Mouse (Mus musculus) left cerebral cortex, adult 18-20 months (tissue): ENCODE results near the gene Tlr2. TPM values are rescaled to one million over a fixed set of nuclear protein-coding genes. Genes with fewer than 3 reads are reported as not detected.
A peak's percentile ranks its signal among the peaks of the same experiment; 100 is the strongest.

Experiments
- DNase-seq, 2 experiments: peaks; one replicate each; pipeline ENCODE4 v3.0.0; 2021 to 2022; ENCODE audit warnings: low spot score in 2 of 2, mixed read lengths in 1 of 2
- total RNA-seq, 2 experiments: library from RNA; stranded (reverse); gene quantifications; 2 replicates each; pipeline ENCODE4 v1.2.3; 2021

The Tlr2 gene
- total RNA-seq, 2 experiments from 2014 or later = 0.77 to 0.84 TPM

DNA sequence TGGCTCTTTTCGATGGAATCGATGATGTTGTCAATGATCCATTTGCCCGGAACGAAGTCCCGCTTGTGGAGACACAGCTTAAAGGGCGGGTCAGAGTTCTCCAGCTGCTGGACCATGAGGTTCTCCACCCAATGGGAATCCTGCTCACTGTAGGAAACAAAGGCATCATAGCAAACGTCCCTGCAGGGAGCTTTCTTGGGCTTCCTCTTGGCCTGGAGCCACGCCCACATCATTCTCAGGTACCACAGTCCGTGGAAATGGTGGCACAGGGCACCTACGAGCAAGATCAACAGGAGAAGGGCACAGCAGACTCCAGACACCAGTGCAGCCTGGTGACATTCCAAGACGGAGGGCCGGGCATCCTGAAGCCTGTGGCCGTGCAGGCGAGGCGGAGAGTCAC is 4.9 kb downstream of the Tlr2 start:
- DNase-seq = no peak

DNA sequence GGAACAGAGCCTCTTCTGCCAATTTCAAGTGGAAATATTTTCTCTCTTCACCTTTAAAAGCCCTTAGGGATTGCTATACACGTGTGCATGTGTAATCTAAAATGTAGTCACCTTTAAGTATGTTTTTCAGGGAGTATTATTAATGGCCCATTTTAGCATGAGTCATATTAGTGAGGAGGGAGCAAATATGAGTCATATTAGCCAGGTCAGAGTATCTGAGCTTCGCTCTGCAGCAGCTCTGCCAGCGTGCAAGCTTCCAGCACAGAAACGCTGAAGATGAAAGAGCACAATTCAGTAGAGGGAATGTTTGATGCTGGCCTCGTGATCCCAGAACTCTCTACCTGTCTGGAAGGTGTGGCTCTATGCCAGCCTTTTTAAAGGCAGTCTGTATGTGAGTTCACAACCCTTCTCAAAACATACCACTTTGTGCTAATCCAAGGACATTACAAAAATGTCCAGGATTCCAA is 13.4 kb downstream of the Tlr2 start:
- DNase-seq = no peak

DNA sequence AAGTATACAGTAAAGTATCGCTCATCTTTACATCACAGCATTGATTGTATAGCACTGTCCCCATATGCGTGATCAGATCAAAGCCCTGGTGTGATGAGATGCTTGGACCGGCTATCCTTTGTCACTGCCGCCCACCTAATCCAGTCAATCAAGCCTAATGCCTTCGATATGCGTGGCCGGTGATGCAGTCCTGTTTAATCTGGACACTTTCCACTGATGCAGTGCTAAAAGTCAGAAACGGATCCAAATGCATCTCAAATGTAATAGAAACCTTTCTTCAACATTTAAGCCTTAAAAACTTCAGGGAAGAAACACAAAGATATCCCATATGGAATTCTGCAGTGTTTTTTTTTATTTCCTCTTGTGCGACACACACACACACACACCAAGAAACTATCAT is 13.9 kb downstream of the Tlr2 start:
- no peak for DNase-seq

DNA sequence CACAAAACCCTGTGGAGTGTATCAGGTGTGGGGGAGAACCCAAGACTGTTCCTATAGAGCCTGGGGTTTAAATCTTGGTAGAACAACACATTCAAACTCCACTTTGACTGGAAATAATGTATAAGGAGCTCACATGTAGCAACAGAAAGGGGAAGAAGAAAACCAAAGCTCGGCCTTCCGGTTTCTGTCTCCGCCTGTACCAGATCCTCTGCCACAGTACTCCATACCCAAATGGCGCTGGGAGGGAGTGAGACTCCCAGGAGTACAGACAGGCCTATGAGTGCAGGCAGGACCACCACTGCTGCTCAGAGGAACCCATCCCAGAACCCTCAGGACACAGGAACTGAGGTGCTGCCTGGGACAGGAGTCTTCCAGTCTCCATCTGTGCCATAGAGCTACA is 17.8 kb downstream of the Tlr2 start:
- no peak for DNase-seq

DNA sequence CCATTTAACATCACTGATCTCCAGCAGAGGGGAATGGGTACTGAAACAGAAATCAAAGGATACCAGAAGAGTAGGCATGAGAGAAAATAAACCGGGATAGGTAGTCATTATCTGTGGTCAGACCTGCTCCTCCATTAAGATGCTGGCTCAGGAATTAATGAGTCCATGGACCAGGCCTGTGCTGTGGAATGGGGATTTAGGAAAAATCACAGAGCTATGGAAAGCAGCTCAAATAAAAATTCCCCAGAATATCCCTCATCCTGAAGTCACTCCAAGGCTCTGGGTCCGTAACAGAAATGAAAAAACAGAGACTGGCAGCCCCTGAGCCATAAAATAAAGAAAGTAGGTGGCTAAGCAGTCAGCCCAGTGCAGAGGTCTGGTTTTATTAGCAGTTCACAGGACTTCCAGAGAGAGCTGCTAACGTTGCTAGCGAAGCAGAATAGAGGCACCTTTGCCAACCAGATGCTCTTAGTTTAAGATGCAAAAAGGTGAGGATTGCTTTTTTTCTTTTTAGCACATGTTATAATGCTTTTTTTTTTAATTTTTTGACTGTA is 25.1 kb downstream of the Tlr2 start:
- DNase-seq = no peak

DNA sequence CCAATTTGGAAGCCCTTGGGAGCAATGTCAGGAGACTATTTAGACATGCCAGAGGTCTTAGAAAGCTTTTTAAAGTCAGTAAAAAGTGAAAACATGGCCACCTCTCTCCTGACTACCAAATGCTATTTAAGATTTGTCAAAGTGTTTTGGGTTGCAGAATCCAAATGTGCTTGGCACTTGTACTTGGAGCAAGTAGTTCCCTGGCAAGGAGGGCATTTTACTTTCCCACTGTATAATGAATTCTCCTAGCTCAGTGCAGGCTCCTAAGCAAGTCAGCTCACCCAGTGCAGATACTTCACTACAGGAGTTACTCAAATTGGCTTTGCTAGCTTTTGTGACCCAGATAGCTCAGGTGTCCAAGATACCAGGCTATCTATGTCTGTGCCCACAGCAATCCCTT is 28.7 kb downstream of the Tlr2 start:
- DNase-seq = no peak

DNA sequence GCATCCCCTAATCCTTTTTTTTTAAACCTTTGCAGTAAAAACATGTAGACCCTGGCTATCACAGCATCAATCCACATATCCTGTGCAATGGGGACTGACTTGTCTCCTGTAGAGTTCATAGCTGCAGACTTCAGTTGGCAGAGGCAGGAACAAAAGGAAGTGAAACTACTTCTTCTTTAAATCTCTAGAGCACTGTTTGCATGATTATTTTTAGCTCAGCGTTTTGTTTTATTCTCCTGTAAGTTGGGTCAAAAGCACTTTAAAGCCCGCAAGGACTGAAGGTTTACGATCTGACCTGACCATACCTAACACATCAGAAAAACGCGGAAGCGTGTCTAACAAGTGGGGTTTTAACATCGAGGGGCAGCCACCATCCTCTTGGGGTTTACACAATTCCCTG is 29.6 kb downstream of the Tlr2 start:
- DNase-seq = no peak

DNA sequence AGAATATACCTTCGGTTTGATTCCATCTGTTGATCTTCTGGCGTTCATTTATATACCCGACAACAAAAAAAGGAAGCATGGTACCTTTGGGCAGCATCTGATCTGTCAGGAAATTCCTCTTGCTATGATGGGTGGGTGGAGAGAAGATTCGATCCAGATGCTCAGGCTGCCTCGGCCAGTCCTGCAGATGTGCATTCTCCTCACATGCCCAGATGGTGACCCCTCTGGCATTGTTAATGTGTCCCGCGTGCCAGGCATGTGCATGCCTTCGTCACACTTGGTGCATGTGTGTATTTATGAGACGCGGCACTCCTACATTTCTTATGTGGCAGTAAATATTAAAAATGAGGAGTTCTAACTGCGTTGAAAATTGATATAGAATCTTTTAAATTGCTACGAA is 33.1 kb downstream of the Tlr2 start:
- no peak for DNase-seq

DNA sequence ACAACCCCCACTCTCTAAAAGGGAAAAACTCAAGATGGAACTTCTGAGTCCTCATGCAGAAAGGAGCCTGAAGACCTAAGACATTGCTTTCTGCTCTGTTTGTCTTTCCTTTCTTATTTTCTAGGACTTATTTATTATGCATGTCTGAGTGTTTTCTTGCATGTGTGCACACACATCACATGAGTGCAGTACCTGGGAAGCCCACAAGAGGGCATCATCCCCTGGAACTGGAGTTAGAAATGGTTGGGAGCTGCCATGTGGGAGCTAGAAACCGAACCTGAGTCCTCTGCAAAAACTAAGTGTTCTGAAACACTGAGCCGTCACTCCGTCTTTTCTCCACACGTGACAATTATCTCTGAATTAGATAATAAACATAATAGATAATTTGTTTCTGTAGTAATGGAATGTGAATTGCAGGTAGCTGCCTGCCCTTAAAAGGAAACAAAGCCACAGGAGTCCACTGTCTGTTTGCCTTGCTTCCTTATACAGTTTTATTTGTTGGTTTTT is 39.9 kb downstream of the Tlr2 start:
- DNase-seq = no peak

DNA sequence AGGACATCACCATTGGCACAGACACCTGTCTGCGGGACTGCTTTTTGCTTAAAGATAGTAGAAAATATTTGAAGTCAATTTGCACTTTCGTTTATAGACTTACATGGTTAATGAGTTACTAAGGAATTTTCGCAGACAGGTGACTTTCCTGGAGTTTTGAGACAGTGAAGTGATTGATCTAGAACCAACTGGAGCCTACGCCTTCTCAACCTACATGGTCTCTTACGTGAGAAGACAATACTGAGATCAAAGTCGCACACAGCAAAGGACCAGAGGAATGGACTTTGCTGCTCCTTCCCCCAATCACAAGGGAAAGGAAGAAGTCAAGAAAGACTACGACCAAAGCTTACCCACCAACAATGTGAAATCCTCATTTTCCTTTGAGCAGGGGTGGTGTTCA is 42.1 kb downstream of the Tlr2 start:
- no peak for DNase-seq

DNA sequence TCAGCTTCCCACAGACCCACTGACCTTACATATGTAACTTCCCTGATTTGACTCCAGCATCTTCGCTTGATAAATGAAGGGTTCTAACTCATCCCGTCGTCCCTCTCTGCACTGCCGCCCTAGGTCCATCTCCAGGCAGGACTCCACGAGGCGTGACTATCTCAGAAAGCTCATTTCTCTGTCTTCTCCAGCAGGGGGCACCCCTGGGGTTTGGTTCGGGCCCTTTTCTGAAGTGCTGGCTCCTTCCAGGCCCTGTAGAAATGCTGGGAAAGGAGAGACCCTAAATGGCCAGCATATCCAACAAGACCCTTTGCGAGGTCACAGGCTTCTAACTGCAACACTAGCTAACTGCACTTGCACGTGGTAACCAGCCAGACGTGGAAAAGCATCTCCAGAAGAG is 43.7 kb downstream of the Tlr2 start:
- DNase-seq = peak; percentile 65

DNA sequence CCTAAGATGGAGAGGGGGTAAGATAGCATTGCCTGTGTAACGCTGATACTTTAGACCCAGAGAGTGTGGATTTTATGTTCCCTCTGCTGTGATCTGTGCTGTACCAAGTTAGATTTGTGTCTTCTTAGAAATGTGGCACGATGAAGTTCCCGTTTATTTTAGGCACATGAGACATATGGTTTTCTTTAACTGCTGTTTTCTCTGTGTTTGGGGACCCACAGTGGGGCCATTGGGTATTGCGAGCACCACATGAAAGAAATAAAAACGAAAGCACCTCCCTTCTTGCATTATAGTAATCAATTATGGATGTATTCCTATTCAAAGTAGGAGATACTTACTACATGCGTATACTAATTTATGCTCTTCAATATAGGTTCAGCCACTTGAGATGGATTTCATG is 44.5 kb downstream of the Tlr2 start:
- DNase-seq = no peak

DNA sequence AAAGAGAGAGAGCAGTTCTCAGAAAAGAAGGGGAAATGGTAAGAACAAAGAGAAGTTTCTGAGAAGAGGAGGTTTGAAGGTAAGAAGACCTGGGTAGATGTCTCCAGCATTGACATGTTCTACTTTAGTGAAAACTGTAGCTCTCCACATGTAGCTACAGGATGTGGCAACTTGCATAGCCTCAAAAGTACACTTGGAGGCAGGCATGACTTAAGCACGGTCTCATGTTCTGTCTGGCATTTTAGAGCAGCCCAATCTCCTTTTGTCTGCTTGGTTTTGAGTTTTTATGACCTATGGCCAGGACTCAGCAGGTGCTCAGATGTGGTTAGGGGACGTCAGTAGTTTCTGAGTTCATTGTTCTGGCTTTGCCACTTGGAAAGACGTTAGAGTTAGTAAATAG is 50.1 kb downstream of the Tlr2 start:
- DNase-seq = no peak

DNA sequence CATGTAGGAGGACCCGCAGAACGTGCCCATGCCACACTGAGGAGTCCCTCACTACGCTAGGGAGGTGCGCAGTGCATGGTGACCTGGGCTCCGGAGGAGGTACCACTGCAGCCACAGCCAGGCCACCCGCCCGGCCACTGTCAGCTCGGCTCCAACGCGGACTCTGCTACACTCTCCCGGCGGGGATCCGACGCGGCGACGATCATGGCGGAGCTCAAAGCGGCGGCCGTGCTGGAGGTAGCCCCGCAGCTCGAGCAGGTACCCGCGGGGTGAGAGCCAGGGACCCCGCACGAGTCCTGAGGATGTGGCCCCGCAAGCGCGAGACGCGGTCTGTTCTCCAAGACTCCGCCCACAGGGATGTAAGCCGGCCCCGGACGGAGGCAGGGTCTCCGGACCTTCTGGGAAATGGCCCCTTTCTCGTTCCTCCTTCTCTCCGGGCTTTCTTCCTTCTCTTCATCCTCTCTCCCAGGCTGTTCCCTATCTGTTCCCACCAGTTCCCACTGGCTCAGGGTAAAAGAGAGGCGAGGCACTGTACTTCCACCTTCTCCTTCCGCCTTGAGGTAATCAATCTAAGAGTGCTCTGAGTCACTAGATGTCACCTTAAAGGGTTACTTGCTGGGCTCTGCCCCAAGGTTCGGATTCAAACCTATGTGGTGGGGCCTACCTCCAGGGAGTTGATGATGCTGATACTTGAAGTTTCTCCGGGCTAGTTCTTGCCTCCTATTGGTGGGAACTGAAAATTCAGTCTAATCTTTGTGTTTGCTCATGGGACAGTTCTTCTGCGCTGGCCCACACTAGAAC is 51.7 kb downstream of the Tlr2 start:
- DNase-seq = no peak

DNA sequence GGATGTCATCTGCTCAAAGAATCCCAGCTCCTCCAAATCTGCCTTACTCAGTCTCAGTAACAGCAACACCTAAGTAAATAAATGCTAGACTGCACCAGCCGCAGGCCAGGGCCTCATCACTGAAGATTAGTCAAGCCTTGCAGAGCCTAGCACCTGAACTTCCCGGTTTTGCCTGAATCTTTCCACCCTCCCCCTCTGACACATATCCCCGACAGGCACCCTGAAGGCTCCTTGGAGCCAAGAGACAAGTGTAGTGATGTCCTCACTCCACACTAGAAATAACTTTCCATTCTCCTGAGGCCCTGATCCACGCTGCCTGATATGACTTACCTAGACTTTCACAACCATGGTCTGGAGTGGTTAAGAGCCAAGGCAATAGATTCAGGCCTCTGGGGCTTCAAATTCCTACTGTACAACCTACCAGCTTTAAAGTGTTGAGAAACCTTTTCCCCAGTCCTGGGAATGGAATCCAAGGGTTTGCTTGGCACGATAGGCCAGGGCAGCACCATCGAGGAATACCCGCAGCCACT is 53.7 kb downstream of the Tlr2 start:
- DNase-seq = no peak

DNA sequence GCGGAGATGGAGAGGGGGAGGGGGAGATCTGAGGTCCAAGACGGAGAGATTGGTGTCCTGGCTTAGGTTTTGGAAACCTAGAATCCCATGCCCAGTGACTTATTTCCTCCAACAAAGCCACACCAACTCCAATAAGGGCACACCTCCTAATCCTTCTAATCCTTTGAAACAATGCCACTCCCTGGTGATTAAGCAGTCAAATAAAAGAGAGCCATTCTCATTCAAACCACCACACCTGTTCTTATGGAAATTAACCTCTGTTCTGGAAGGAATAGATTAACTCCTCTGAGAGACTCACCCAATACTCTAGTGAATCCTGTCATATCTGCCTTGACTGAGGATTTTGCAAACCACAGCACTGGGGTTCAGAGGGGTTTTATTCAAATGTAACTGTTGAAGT is 54.5 kb downstream of the Tlr2 start:
- DNase-seq = no peak

Other genes starting within 250 kb of the Tlr2 start
- 1 to 10 TPM; 1.5 to 2.4 TPM for gene Sfrp2, start 75.4 kb downstream of the Tlr2 start, total RNA-seq
- gene Tmem131l, start 198.4 kb upstream of the Tlr2 start, total RNA-seq = 10 to 100 TPM; 18.2 to 18.6 TPM